Mouse (Mus musculus) forebrain, embryonic 11.5 days (tissue): ENCODE results near the gene Lsp1. TPM values are rescaled to one million over a fixed set of nuclear protein-coding genes. Genes with fewer than 3 reads are reported as not detected.

Experiments used
- ATAC-seq: fragments of 200-750 bp; cut with Nextera tagmentation; replicated peaks from 2 replicates; pipeline ENCODE4 v1.8.0; 2017; ENCODE audit warnings: moderate TSS enrichment; ENCODE audit not compliant: low FRiP score
- DNase-seq: peaks from one replicate; pipeline ENCODE4 v3.0.0-alpha.2; 2017; ENCODE audit warnings: low spot score
- H3K27ac ChIP-seq: fragments of 300-500 bp; sonication (generic); 2 replicates; pipeline ENCODE4 v1.5.1; 2014; ENCODE audit warnings: low read depth, low read length
- H3K27me3 ChIP-seq: fragments of 300-500 bp; sonication (generic); 2 replicates; pipeline ENCODE4 v1.6.1; 2014; ENCODE audit warnings: mild to moderate bottlenecking, low read length, mixed read lengths; ENCODE audit not compliant: control insufficient read depth, insufficient read depth
- H3K36me3 ChIP-seq: fragments of 300-500 bp; sonication (generic); 2 replicates; pipeline ENCODE4 v1.6.1; 2014; ENCODE audit warnings: mild to moderate bottlenecking, low read length, moderate library complexity, mixed read lengths; ENCODE audit not compliant: control insufficient read depth, insufficient read depth
- H3K4me1 ChIP-seq: fragments of 300-500 bp; sonication (generic); replicated peaks from 2 replicates; pipeline ENCODE4 v1.6.1; 2014; ENCODE audit warnings: low read length, mixed read lengths; ENCODE audit not compliant: control insufficient read depth, insufficient read depth
- H3K4me2 ChIP-seq: fragments of 300-500 bp; sonication (generic); 2 replicates; pipeline ENCODE4 v1.6.1; 2014; ENCODE audit warnings: low read depth, mild to moderate bottlenecking, low read length, moderate library complexity, mixed read lengths; ENCODE audit not compliant: severe bottlenecking
- H3K4me3 ChIP-seq: fragments of 300-500 bp; sonication (generic); 2 replicates; pipeline ENCODE4 v1.5.1; 2014; ENCODE audit warnings: low read depth, low read length
- H3K9ac ChIP-seq: fragments of 300-500 bp; sonication (generic); 2 replicates; pipeline ENCODE4 v1.6.1; 2014; ENCODE audit warnings: low read length
- H3K9me3 ChIP-seq: fragments of 300-500 bp; sonication (generic); 2 replicates; pipeline ENCODE4 v1.6.1; 2016; ENCODE audit warnings: low read length, mixed read lengths; ENCODE audit not compliant: control insufficient read depth
- WGBS: fragments of 180-500 bp; shearing (Covaris S2); extraction: QIAGEN DNeasy Blood & Tissue Kit; methylation state at CpG from one replicate; pipeline ENCODE4 v1.1.7; 2014; 5-methylcytosine and 5-hydroxymethylcytosine counted together
- polyA plus RNA-seq: library from polyadenylated mRNA; unstranded; fragments of >200 nt; fragmentation: Nextera tagmentation; extraction: Ambion mirVana; gene quantifications from 2 replicates; pipeline ENCODE4 v1.2.1, GENCODE M21; 2014

Lsp1 gene
- polyA plus RNA-seq, 1 experiment from 2014 or later, result 9.8 TPM

- no peaks in the 10 kb centered on the region for H3K36me3 ChIP-seq
- DNase-seq (no peak), ATAC-seq (no peak)
- 19% methylated on average over 1 of the region's 1 CpGs for WGBS
- no peak overlapping the region for H3K4me3 ChIP-seq
- peaks cover 2% of the 10 kb centered on the region; the same call in 1 of the 2 replicates for H3K4me1 ChIP-seq
- no peaks in the 10 kb centered on the region for H3K27me3 ChIP-seq
- H3K4me2 ChIP-seq, result no peak overlapping the region
- H3K27ac ChIP-seq, result no peak overlapping the region; the same call in 1 of the 2 replicates
- H3K9me3 ChIP-seq, result no peaks in the 10 kb centered on the region
- no peak overlapping the region for H3K9ac ChIP-seq
Observed at GRCm38 (mm10) chr7:142454706-142455105, 5.9 kb upstream of the Lsp1 start.

DNA sequence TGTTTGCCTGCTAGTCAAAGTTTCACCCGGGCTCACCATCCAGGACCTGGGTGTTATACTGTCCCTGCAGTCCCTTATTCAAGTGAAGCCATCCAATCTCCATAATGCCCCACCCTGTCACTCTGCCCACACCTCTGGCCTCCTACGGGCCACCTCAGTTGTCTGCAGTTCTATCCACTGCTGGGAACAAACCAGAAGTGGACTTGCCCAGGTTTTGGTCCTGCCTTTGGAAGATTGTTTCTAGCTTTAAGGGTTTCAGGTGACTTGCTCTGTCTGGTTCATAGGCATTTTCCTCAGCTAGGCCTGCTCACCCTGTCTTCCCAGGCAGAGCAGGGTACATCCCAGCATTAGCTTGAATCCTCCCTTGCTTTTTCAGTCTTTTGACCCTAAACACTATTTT lies 5.4 kb upstream of the Lsp1 start:
- ATAC-seq (no peak), DNase-seq (peak; percentile 41)
- no peaks in the 10 kb centered on the region for H3K36me3 ChIP-seq
- H3K4me3 ChIP-seq, result no peak overlapping the region
- peaks cover 2% of the 10 kb centered on the region; the same call in 1 of the 2 replicates for H3K4me1 ChIP-seq
- H3K4me2 ChIP-seq, result no peak overlapping the region
- 63% methylated on average over 2 of the region's 2 CpGs for WGBS
- no peak overlapping the region; the same call in 1 of the 2 replicates for H3K27ac ChIP-seq
- H3K9ac ChIP-seq, result no peak overlapping the region; the same call in 1 of the 2 replicates
- no peaks in the 10 kb centered on the region for H3K9me3 ChIP-seq
- no peaks in the 10 kb centered on the region for H3K27me3 ChIP-seq

- no peak for ATAC-seq
- no peaks in the 10 kb centered on the region for H3K9me3 ChIP-seq
- no peaks in the 10 kb centered on the region for H3K27me3 ChIP-seq
- DNase-seq, result peak; percentile 45
- no peak overlapping the region for H3K9ac ChIP-seq
- H3K4me1 ChIP-seq, result peaks cover 2% of the 10 kb centered on the region; the same call in 1 of the 2 replicates
- H3K27ac ChIP-seq, result no peak overlapping the region
- no peak overlapping the region for H3K4me2 ChIP-seq
- WGBS, result 94% methylated on average over 3 of the region's 3 CpGs
- H3K4me3 ChIP-seq, result no peak overlapping the region
- no peaks in the 10 kb centered on the region for H3K36me3 ChIP-seq
Observed at GRCm38 (mm10) chr7:142456806-142457205, 3.8 kb upstream of the Lsp1 start.

GRCm38 (mm10) chr7:142457227-142457811 lies 3.3 kb upstream of the Lsp1 start:
- H3K9ac ChIP-seq, result no peak overlapping the region
- peak; percentile 49 for DNase-seq
- H3K27me3 ChIP-seq, result no peaks in the 10 kb centered on the region
- H3K27ac ChIP-seq, result peak overlapping the region; percentile 65; the same call in 1 of the 2 replicates
- H3K36me3 ChIP-seq, result no peaks in the 10 kb centered on the region
- no peak overlapping the region for H3K4me3 ChIP-seq
- ATAC-seq, result no peak
- no peak overlapping the region for H3K4me2 ChIP-seq
- 21% methylated on average over 3 of the region's 3 CpGs for WGBS
- H3K9me3 ChIP-seq, result no peaks in the 10 kb centered on the region
- peaks cover 2% of the 10 kb centered on the region; the same call in 1 of the 2 replicates for H3K4me1 ChIP-seq

GRCm38 (mm10) chr7:142458026-142458425 lies 2.6 kb upstream of the Lsp1 start:
- DNase-seq (peak; percentile 50), ATAC-seq (no peak)
- no peak overlapping the region for H3K4me2 ChIP-seq
- peaks cover 2% of the 10 kb centered on the region; the same call in 1 of the 2 replicates for H3K4me1 ChIP-seq
- WGBS, result 47% methylated on average over 2 of the region's 2 CpGs
- H3K27me3 ChIP-seq, result no peaks in the 10 kb centered on the region
- no peak overlapping the region for H3K4me3 ChIP-seq
- H3K36me3 ChIP-seq, result no peaks in the 10 kb centered on the region
- peak overlapping the region; percentile 50; the same call in 1 of the 2 replicates for H3K27ac ChIP-seq
- H3K9ac ChIP-seq, result no peak overlapping the region
- no peaks in the 10 kb centered on the region for H3K9me3 ChIP-seq

GRCm38 (mm10) chr7:142458676-142459298 lies 1.8 kb upstream of the Lsp1 start:
- peak; percentile 35 for DNase-seq
- Histone ChIP-seq H3K36me3 (no peaks in the 10 kb centered on the region), H3K27me3 (no peaks in the 10 kb centered on the region), H3K4me3 (no peak overlapping the region), H3K9ac (no peak overlapping the region), H3K9me3 (no peaks in the 10 kb centered on the region), H3K4me1 (peaks cover 2% of the 10 kb centered on the region; the same call in 1 of the 2 replicates), H3K27ac (no peak overlapping the region), H3K4me2 (no peak overlapping the region)
- 77% methylated on average over 5 of the region's 5 CpGs for WGBS
- ATAC-seq, result no peak

GRCm38 (mm10) chr7:142459299-142459691 lies 1.3 kb upstream of the Lsp1 start:
- Histone ChIP-seq H3K36me3 (no peaks in the 10 kb centered on the region), H3K27me3 (no peaks in the 10 kb centered on the region), H3K9ac (no peak overlapping the region), H3K4me3 (no peak overlapping the region), H3K27ac (no peak overlapping the region), H3K4me1 (peaks cover 2% of the 10 kb centered on the region; the same call in 1 of the 2 replicates), H3K9me3 (no peaks in the 10 kb centered on the region), H3K4me2 (no peak overlapping the region)
- WGBS, result 89% methylated on average over 2 of the region's 2 CpGs
- DNase-seq (peak; percentile 22), ATAC-seq (no peak)

- DNase-seq (peak; percentile 42), ATAC-seq (no peak)
- Histone ChIP-seq H3K27ac (no peak overlapping the region), H3K36me3 (no peaks in the 10 kb centered on the region), H3K9me3 (no peaks in the 10 kb centered on the region), H3K4me2 (no peak overlapping the region), H3K4me1 (no peaks in the 10 kb centered on the region; the same call in 1 of the 2 replicates), H3K9ac (no peak overlapping the region), H3K27me3 (no peaks in the 10 kb centered on the region), H3K4me3 (no peak overlapping the region)
- 91% methylated on average over 2 of the region's 2 CpGs for WGBS
Observed at GRCm38 (mm10) chr7:142461446-142461845, 837 bp downstream of the Lsp1 start.
